Mouse (Mus musculus) CH12.LX (cell line): ENCODE measurements around the gene Syt6. TPM values are rescaled to one million over a fixed set of nuclear protein-coding genes. Genes with fewer than 3 reads are reported as not detected.

ENCODE experiments used
- DNase-seq: peaks from one replicate; pipeline ENCODE4 v3.0.0-alpha.2; 2013; ENCODE audit errors: extremely low read depth
- H3K27ac ChIP-seq: 2 replicates; pipeline ENCODE4 v1.5.1; 2012; ENCODE audit warnings: low read depth, mild to moderate bottlenecking, control low read depth, moderate library complexity; ENCODE audit not compliant: insufficient read depth
- H3K27me3 ChIP-seq: replicated peaks from 2 replicates; pipeline ENCODE3; 2012; ENCODE audit warnings: inconsistent platforms
- H3K36me3 ChIP-seq, 2 experiments: replicated peaks in 1 of 2; 2 replicates each; pipeline versions ENCODE3 to v1.6.1; 2012; ENCODE audit warnings: inconsistent platforms in 1 of 2, low read length in 1 of 2, mild to moderate bottlenecking in 1 of 2, mixed read lengths in 1 of 2, moderate library complexity in 1 of 2; ENCODE audit not compliant: control insufficient read depth in 1 of 2, insufficient read depth in 1 of 2
- H3K4me1 ChIP-seq, 2 experiments: 2 replicates each; pipeline ENCODE4 v1.6.1; 2012; ENCODE audit warnings: inconsistent platforms in 1 of 2, moderate library complexity in 1 of 2; ENCODE audit not compliant: insufficient read depth in 2 of 2, control insufficient read depth in 1 of 2
- H3K4me2 ChIP-seq: 2 replicates; pipeline ENCODE4 v1.6.1; 2012; ENCODE audit warnings: low read depth, mild to moderate bottlenecking, control low read depth; ENCODE audit not compliant: poor library complexity, insufficient read depth, severe bottlenecking
- H3K4me3 ChIP-seq, 3 experiments: fragments of 150-350 bp in 1 of 3; sonication (generic) in 1 of 3; replicated peaks in 1 of 3; 2 replicates each; pipeline versions ENCODE3 to v1.5.1; 2011 to 2012; ENCODE audit warnings: low read depth in 2 of 3, low read length in 2 of 3, mild to moderate bottlenecking in 2 of 3, moderate library complexity in 2 of 3, control low read depth in 1 of 3, improper control_type of control experiment in 1 of 3, inconsistent platforms in 1 of 3, mixed read lengths in 1 of 3; ENCODE audit not compliant: poor library complexity in 1 of 3
- H3K79me2 ChIP-seq: replicated peaks from 2 replicates; pipeline ENCODE4 v1.6.1; 2012; ENCODE audit warnings: mild to moderate bottlenecking, moderate library complexity; ENCODE audit not compliant: control insufficient read depth, poor library complexity, insufficient read depth, severe bottlenecking; ENCODE audit errors: extremely low read depth
- H3K9ac ChIP-seq: 2 replicates; pipeline ENCODE4 v1.6.1; 2012; ENCODE audit warnings: low read depth, mild to moderate bottlenecking, control low read depth, moderate library complexity; ENCODE audit not compliant: insufficient read depth
- H3K9me3 ChIP-seq: replicated peaks from 2 replicates; pipeline ENCODE3; 2012; ENCODE audit warnings: low read length, inconsistent platforms, mixed read lengths
- BHLHE40 ChIP-seq: IDR thresholded peaks from 2 replicates; pipeline ENCODE4 v1.6.1; 2011; ENCODE audit warnings: mild to moderate bottlenecking, low read depth, low read length, improper control_type of control experiment
- CHD1 ChIP-seq: IDR thresholded peaks from 2 replicates; pipeline ENCODE4 v1.6.1; 2012; ENCODE audit warnings: low read depth, low read length, improper control_type of control experiment, inconsistent platforms
- E2F4 ChIP-seq: IDR thresholded peaks from 2 replicates; pipeline ENCODE4 v1.6.1; 2011; ENCODE audit warnings: low read depth, low read length, improper control_type of control experiment; ENCODE audit not compliant: insufficient replicate concordance
- GABPA ChIP-seq: IDR thresholded peaks from 2 replicates; pipeline ENCODE4 v1.6.1; 2012; ENCODE audit warnings: low read depth, low read length, improper control_type of control experiment, inconsistent platforms; ENCODE audit not compliant: insufficient replicate concordance
- HCFC1 ChIP-seq: IDR thresholded peaks from 2 replicates; pipeline ENCODE4 v1.6.1; 2012; ENCODE audit warnings: low read depth, mild to moderate bottlenecking, inconsistent platforms, low read length, improper control_type of control experiment
- JUN ChIP-seq: IDR thresholded peaks from 2 replicates; pipeline ENCODE4 v1.6.1; 2011; ENCODE audit warnings: low read depth, mild to moderate bottlenecking, low read length, improper control_type of control experiment, moderate library complexity; ENCODE audit not compliant: insufficient read depth
- JUND ChIP-seq: conservative IDR thresholded peaks from 2 replicates; pipeline ENCODE4 v1.6.1; 2011; ENCODE audit warnings: low read depth, low read length, improper control_type of control experiment
- KAT2A ChIP-seq: IDR thresholded peaks from 2 replicates; pipeline ENCODE4 v1.6.1; 2012; ENCODE audit warnings: low read length, improper control_type of control experiment, inconsistent platforms; ENCODE audit not compliant: insufficient replicate concordance
- MAFK ChIP-seq: IDR thresholded peaks from 2 replicates; pipeline ENCODE4 v1.6.1; 2011; ENCODE audit warnings: low read length, improper control_type of control experiment; ENCODE audit not compliant: insufficient replicate concordance
- MEF2A ChIP-seq: IDR thresholded peaks from 2 replicates; pipeline ENCODE4 v1.6.1; 2014; ENCODE audit warnings: low read depth, mild to moderate bottlenecking, inconsistent platforms, low read length, improper control_type of control experiment, borderline replicate concordance
- NELFE ChIP-seq: IDR thresholded peaks from 2 replicates; pipeline ENCODE4 v1.6.1; 2011; ENCODE audit warnings: low read depth, low read length, improper control_type of control experiment
- NRF1 ChIP-seq: IDR thresholded peaks from 2 replicates; pipeline ENCODE4 v1.6.1; 2014; ENCODE audit warnings: low read depth, mild to moderate bottlenecking, inconsistent platforms, low read length, improper control_type of control experiment, moderate library complexity
- PAX5 ChIP-seq: IDR thresholded peaks from 2 replicates; pipeline ENCODE4 v1.6.1; 2012; ENCODE audit warnings: low read length, inconsistent platforms, mixed read lengths
- POLR2A ChIP-seq: IDR thresholded peaks from 2 replicates; pipeline ENCODE4 v1.6.1; 2011; ENCODE audit warnings: low read depth, mild to moderate bottlenecking, improper control_type of control experiment, low read length
- POLR2AphosphoS2 ChIP-seq: IDR thresholded peaks from 2 replicates; pipeline ENCODE4 v1.6.1; 2011; ENCODE audit warnings: low read depth, low read length, improper control_type of control experiment
- RAD21 ChIP-seq: IDR thresholded peaks from 2 replicates; pipeline ENCODE4 v1.6.1; 2011; ENCODE audit warnings: low read depth, mild to moderate bottlenecking, low read length, improper control_type of control experiment, moderate library complexity
- RCOR1 ChIP-seq: conservative IDR thresholded peaks from 2 replicates; pipeline ENCODE4 v1.6.1; 2012; ENCODE audit warnings: low read depth, mild to moderate bottlenecking, inconsistent platforms, low read length, improper control_type of control experiment
- SIN3A ChIP-seq: IDR thresholded peaks from 2 replicates; pipeline ENCODE4 v1.6.1; 2012; ENCODE audit warnings: low read length, improper control_type of control experiment, inconsistent platforms
- TBP ChIP-seq: conservative IDR thresholded peaks from 2 replicates; pipeline ENCODE4 v1.6.1; 2011; ENCODE audit warnings: low read depth, low read length, improper control_type of control experiment
- TCF12 ChIP-seq: IDR thresholded peaks from 2 replicates; pipeline ENCODE4 v1.6.1; 2014; ENCODE audit warnings: low read depth, mild to moderate bottlenecking, inconsistent platforms, low read length, improper control_type of control experiment
- UBTF ChIP-seq: IDR thresholded peaks from 2 replicates; pipeline ENCODE4 v1.6.1; 2012; ENCODE audit warnings: low read depth, mild to moderate bottlenecking, inconsistent platforms, low read length, improper control_type of control experiment, moderate library complexity
- USF2 ChIP-seq: conservative IDR thresholded peaks from 2 replicates; pipeline ENCODE4 v1.6.1; 2011; ENCODE audit warnings: low read depth, low read length, improper control_type of control experiment
- ZC3H11A ChIP-seq: IDR thresholded peaks from 2 replicates; pipeline ENCODE4 v1.6.1; 2012; ENCODE audit warnings: low read depth, mild to moderate bottlenecking, inconsistent platforms, low read length, improper control_type of control experiment
- ZMIZ1 ChIP-seq: IDR thresholded peaks from 2 replicates; pipeline ENCODE4 v1.6.1; 2012; ENCODE audit warnings: low read depth, mild to moderate bottlenecking, inconsistent platforms, low read length, improper control_type of control experiment
- dilution Hi-C: fragments of 300-500 bp; cut with MboI; formaldehyde crosslinking; loops from 2 replicates; pipeline ENCODE4 v1.14.3; 2020; ENCODE audit warnings: low sequenced_read_pairs; ENCODE audit not compliant: extremely low pct_unique_long_range_greater_than_20kb, extremely low pct_ligation_motif_present
- in situ Hi-C: fragments of 300-500 bp; cut with MboI; formaldehyde crosslinking; loops from 3 replicates; pipeline ENCODE4 v1.14.3; 2019; ENCODE audit warnings: low sequenced_read_pairs, low pct_ligation_motif_present, low pct_unique_long_range_greater_than_20kb, mixed read lengths
- polyA plus RNA-seq: library from polyadenylated mRNA; unstranded; fragments of >175 nt; gene quantifications from 2 replicates; pipeline ENCODE4 v1.2.1, GENCODE M21; 2012; ENCODE audit warnings: low read depth; ENCODE audit not compliant: insufficient read length
- total RNA-seq, 2 experiments: library from RNA; depleted of rRNA; stranded (reverse); fragments of 300-350 nt in 1 of 2; fragments of >200 nt in 1 of 2; gene quantifications; 2 replicates each; pipeline ENCODE4 v1.2.3; 2012 to 2014

Syt6 gene
- total and polyA plus RNA-seq, 3 experiments: not detected

DNA sequence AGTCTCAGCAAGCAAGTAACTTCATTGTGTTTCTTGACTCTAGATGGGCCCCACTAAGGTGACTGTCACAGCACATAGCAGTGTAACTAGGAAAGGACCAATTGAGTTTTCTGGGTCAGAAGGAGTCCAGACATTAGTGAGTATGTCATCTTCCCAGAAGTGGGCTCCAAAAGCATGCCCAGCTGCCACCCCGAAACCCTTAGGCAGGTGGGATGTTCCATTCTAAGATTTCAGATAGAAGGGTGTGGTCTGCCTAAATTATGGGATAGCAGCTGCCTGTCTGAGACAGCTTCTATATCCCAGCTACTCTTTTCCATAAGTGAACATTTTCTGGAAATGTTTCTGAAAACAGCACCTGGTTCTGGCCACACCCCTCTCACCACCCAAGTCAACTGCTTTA, 59.2 kb downstream of the Syt6 start:
- DNase-seq: no peak
- Histone ChIP-seq H3K36me3 (no peaks in the 10 kb centered on the region), H3K79me2 (no peaks in the 10 kb centered on the region), H3K4me1 (no peaks in the 10 kb centered on the region; a peak in 1 of 4 replicates), H3K27ac (no peak overlapping the region), H3K27me3 (no peaks in the 10 kb centered on the region), H3K9ac (no peak overlapping the region), H3K9me3 (no peaks in the 10 kb centered on the region), H3K4me3 (no peak overlapping the region), H3K4me2 (no peak overlapping the region)
- TF ChIP-seq GABPA: no peak
- TF ChIP-seq ZMIZ1: no peak
- TF ChIP-seq NELFE: no peak
- dilution Hi-C loops (no loop called here), in situ Hi-C loops (no loop called here)

DNA sequence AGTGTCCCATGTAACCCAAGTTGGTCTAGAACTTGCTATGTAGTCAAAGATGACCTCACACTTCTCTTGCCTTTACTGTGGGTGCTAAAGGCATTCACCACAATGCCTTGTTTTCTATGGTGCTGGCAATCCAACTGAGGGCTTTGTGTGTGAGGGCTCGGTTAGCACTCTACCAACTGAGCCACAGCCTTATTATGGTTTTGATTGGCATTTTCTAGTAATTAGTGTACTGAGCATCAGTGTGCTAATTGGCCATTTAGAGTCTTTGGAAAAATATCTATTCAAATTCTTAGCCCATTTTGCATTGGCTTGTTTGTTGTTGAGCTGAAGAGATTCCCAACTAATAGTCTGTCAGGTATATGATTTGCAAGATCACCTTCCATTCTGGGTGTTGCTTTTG, 62.6 kb downstream of the Syt6 start:
- dilution Hi-C loops (no loop called here), in situ Hi-C loops (no loop called here)
- H3K9me3 ChIP-seq: no peaks in the 10 kb centered on the region
- no peaks in the 10 kb centered on the region for H3K79me2 ChIP-seq
- H3K4me2 ChIP-seq: no peak overlapping the region
- no peak overlapping the region for H3K27ac ChIP-seq
- no peak overlapping the region for H3K9ac ChIP-seq
- H3K4me1 ChIP-seq: peaks cover 3 to 5% of the 10 kb centered on the region in 2 experiments; a peak in 2 of 4 replicates
- H3K36me3 ChIP-seq: no peaks in the 10 kb centered on the region
- no peaks in the 10 kb centered on the region for H3K27me3 ChIP-seq
- TF ChIP-seq USF2 (no peak), POLR2A (no peak), NRF1 (no peak), CHD1 (no peak), BHLHE40 (no peak), JUND (no peak), KAT2A (no peak), RCOR1 (no peak), SIN3A (no peak), ZC3H11A (no peak)
- TF ChIP-seq, all 38 proteins: peak for 0
- no peak for DNase-seq
- no peak overlapping the region for H3K4me3 ChIP-seq

- no peak overlapping the region for H3K4me3 ChIP-seq
- H3K9ac ChIP-seq: no peak overlapping the region
- dilution Hi-C loops: no loop called here
Measured at GRCm38 (mm10) chr3:103640226-103640803, 65.3 kb downstream of the Syt6 start.

More at GRCm38 (mm10) chr3:103640226-103640803, 65.3 kb downstream of the Syt6 start:
- Histone ChIP-seq H3K27me3 (no peaks in the 10 kb centered on the region), H3K9me3 (no peaks in the 10 kb centered on the region), H3K4me1 (peaks cover 3 to 5% of the 10 kb centered on the region in 2 experiments; a peak in 2 of 4 replicates), H3K79me2 (no peaks in the 10 kb centered on the region), H3K4me2 (no peak overlapping the region), H3K36me3 (no peaks in the 10 kb centered on the region), H3K27ac (no peak overlapping the region)
- in situ Hi-C loops: no loop called here
- TF ChIP-seq PAX5: no peak
- no peak for TF ChIP-seq MAFK
- TF ChIP-seq ZMIZ1: no peak
- TF ChIP-seq HCFC1: no peak
- no peak for TF ChIP-seq NRF1
- TF ChIP-seq POLR2A: no peak
- TF ChIP-seq RAD21: no peak
- no peak for TF ChIP-seq JUND
- no peak for TF ChIP-seq NELFE
- TF ChIP-seq TBP: no peak
- no peak for TF ChIP-seq POLR2AphosphoS2
- TF ChIP-seq JUN: no peak
- TF ChIP-seq UBTF: no peak
- no peak for TF ChIP-seq TCF12
- TF ChIP-seq MEF2A: no peak
- no peak for TF ChIP-seq USF2
- no peak for TF ChIP-seq E2F4
- peak; percentile 12 for DNase-seq
